Mouse (Mus musculus) Patski (cell line): ENCODE measurements around the gene Tarbp2. TPM values are rescaled to one million over a fixed set of nuclear protein-coding genes. Genes with fewer than 3 reads are reported as not detected.

Experiments used
- ATAC-seq: fragments of 100-300 bp; one replicate; pipeline ENCODE4 v1.8.0; 2021
- CTCF ChIA-PET: fragments of 350-600 bp; sonication (Branson Sonifier 250); formaldehyde crosslinking; loops from one replicate; lab custom pipeline; 2022; ENCODE audit warnings: inconsistent platforms; lab: Charles Lee
- POLR2A ChIA-PET: fragments of 350-600 bp; sonication (Branson Sonifier 250); formaldehyde crosslinking; loops from one replicate; lab custom pipeline; 2022; ENCODE audit warnings: antibody characterized with exemption, inconsistent platforms; lab: Charles Lee
- DNase-seq: peaks from one replicate; pipeline ENCODE4 v3.0.0-alpha.2; 2011; ENCODE audit warnings: low read depth, low spot score
- H3K27me3 ChIP-seq: fragments of 371-371 bp; one replicate; pipeline ENCODE4 v1.5.1; 2021
- CTCF ChIP-seq: fragments of 100-300 bp; IDR thresholded peaks from one replicate; pipeline ENCODE4 v1.5.1; 2021
- in situ Hi-C: fragments of 300-500 bp; cut with MboI; formaldehyde crosslinking; loops from 3 replicates; pipeline ENCODE4 v1.11.1; 2018; ENCODE audit warnings: low pct_unique_long_range_greater_than_20kb, mixed read lengths
- polyA plus RNA-seq: library from polyadenylated mRNA; unstranded; gene quantifications from one replicate; pipeline ENCODE4 v1.2.3, GENCODE M21; 2021

The Tarbp2 gene
- polyA plus RNA-seq, 1 experiment from 2014 or later, result 51.1 TPM

GRCm38 (mm10) chr15:102503924-102504782 lies 13.8 kb upstream of the Tarbp2 start:
- DNase-seq, result no peak
- TF ChIP-seq CTCF, result no peak
- H3K27me3 ChIP-seq, result no peaks in the 10 kb centered on the region
- no peak for ATAC-seq
- ChIA-PET POLR2A (interaction anchor here (0.6 to 2.0 kb wide), 6 partner anchors 8 to 105 kb away, joined by 3 to 6 read pairs (median 5); partner anchors contain the start of gene Tarbp2), CTCF (interaction anchor here (0.8 to 1.4 kb wide), 5 partner anchors 9 to 23 kb away, joined by 3 to 4 read pairs (median 3); no protein-coding TSS in a partner anchor)
- in situ Hi-C loops, result no loop called here

- in situ Hi-C loops, result no loop called here
- no peaks in the 10 kb centered on the region for H3K27me3 ChIP-seq
- DNase-seq, result no peak
- no peak for TF ChIP-seq CTCF
- ChIA-PET CTCF (interaction anchor here (0.5 to 1.4 kb wide), 4 partner anchors 8 to 318 kb away, joined by 3 to 4 read pairs (median 3); no protein-coding TSS in a partner anchor), POLR2A (interaction anchor here (1.1 to 2.0 kb wide), 4 partner anchors 9 to 24 kb away, joined by 4 to 5 read pairs (median 5); partner anchors contain the start of gene Tarbp2)
- ATAC-seq, result no peak
Observed at GRCm38 (mm10) chr15:102505073-102505769, 12.8 kb upstream of the Tarbp2 start.

GRCm38 (mm10) chr15:102505770-102506463 lies 12.1 kb upstream of the Tarbp2 start:
- ATAC-seq (no peak), DNase-seq (no peak)
- in situ Hi-C loops, result no loop called here
- CTCF ChIA-PET, result interaction anchor here (0.5 to 1.9 kb wide), 2 partner anchors 19 to 317 kb away, joined by 3 to 5 read pairs; partner anchors contain the start of gene Npff
- POLR2A ChIA-PET, result interaction anchor here (0.7 to 2.0 kb wide), 4 partner anchors 10 to 41 kb away, joined by 4 to 8 read pairs (median 5); no protein-coding TSS in a partner anchor
- no peak for TF ChIP-seq CTCF
- H3K27me3 ChIP-seq, result no peaks in the 10 kb centered on the region

- ChIA-PET POLR2A (interaction anchor here (0.6 to 0.7 kb wide), 2 partner anchors 40 to 129 kb away, joined by 3 to 8 read pairs; no protein-coding TSS in a partner anchor), CTCF (interaction anchor here (1.9 kb wide), 1 partner anchor 19 kb away, joined by 5 read pairs; the partner anchor contains the start of gene Npff)
- H3K27me3 ChIP-seq, result no peaks in the 10 kb centered on the region
- ATAC-seq (no peak), DNase-seq (no peak)
- in situ Hi-C loops, result no loop called here
- no peak for TF ChIP-seq CTCF
Observed at GRCm38 (mm10) chr15:102506464-102506830, 11.5 kb upstream of the Tarbp2 start.

GRCm38 (mm10) chr15:102506864-102507263 lies 11.1 kb upstream of the Tarbp2 start:
- ChIA-PET CTCF (interaction anchor here (0.8 to 1.9 kb wide), 2 partner anchors 10 to 18 kb away, joined by 3 to 5 read pairs; partner anchors contain the start of genes Map3k12 and Npff), POLR2A (interaction anchor here (0.6 to 2.5 kb wide), 3 partner anchors 10 to 128 kb away, joined by 3 to 8 read pairs (median 6); no protein-coding TSS in a partner anchor)
- H3K27me3 ChIP-seq, result no peaks in the 10 kb centered on the region
- TF ChIP-seq CTCF, result no peak
- in situ Hi-C loops, result no loop called here
- ATAC-seq (no peak), DNase-seq (no peak)

- no peaks in the 10 kb centered on the region for H3K27me3 ChIP-seq
- ATAC-seq, result no peak
- POLR2A ChIA-PET, result interaction anchor here (1.2 to 2.5 kb wide), 2 partner anchors 11 to 13 kb away, joined by 6 to 8 read pairs; no protein-coding TSS in a partner anchor
- CTCF ChIA-PET, result interaction anchor here (0.8 to 1.9 kb wide), 3 partner anchors 9 to 18 kb away, joined by 3 to 5 read pairs (median 3); partner anchors contain the start of genes Map3k12, Npff and Tarbp2
- no peak for TF ChIP-seq CTCF
- no peak for DNase-seq
- in situ Hi-C loops, result no loop called here
Observed at GRCm38 (mm10) chr15:102507561-102507960, 10.4 kb upstream of the Tarbp2 start.

GRCm38 (mm10) chr15:102508336-102508735 lies 9.7 kb upstream of the Tarbp2 start:
- ChIA-PET POLR2A (interaction anchor here (0.6 to 2.5 kb wide), 3 partner anchors 9 to 12 kb away, joined by 3 to 8 read pairs (median 6); partner anchors contain the start of gene Tarbp2), CTCF (interaction anchor here (1.2 to 1.4 kb wide), 2 partner anchors 10 to 14 kb away, joined by 3 read pairs; partner anchors contain the start of gene Tarbp2)
- no peak for ATAC-seq
- no peak for DNase-seq
- H3K27me3 ChIP-seq, result no peaks in the 10 kb centered on the region
- no peak for TF ChIP-seq CTCF
- in situ Hi-C loops, result no loop called here

- CTCF ChIA-PET, result interaction anchor here (1.1 to 1.5 kb wide), 2 partner anchors 14 to 15 kb away, joined by 3 to 6 read pairs; partner anchors contain the start of gene Npff
- DNase-seq (no peak), ATAC-seq (peak; percentile 11)
- TF ChIP-seq CTCF, result no peak
- H3K27me3 ChIP-seq, result no peaks in the 10 kb centered on the region
- in situ Hi-C loops, result no loop called here
- POLR2A ChIA-PET, result interaction anchor here (1.1 to 2.5 kb wide), 3 partner anchors 9 to 10 kb away, joined by 5 to 8 read pairs (median 6); partner anchors contain the start of gene Tarbp2
Observed at GRCm38 (mm10) chr15:102510110-102510509, 7.9 kb upstream of the Tarbp2 start.
